Mouse (Mus musculus) embryonic fibroblast, embryonic 13.5 days (primary cell): ENCODE measurements around the gene Igsf21.

Experiments used
- CTCF ChIP-seq: IDR thresholded peaks from 2 replicates; pipeline ENCODE4 v1.5.1; 2011; ENCODE audit warnings: mild to moderate bottlenecking, control low read depth, low read length, moderate library complexity, borderline replicate concordance; ENCODE audit not compliant: insufficient read depth
- POLR2A ChIP-seq: IDR thresholded peaks from 2 replicates; pipeline ENCODE4 v1.6.1; 2011; ENCODE audit warnings: low read depth, mild to moderate bottlenecking, control low read depth, low read length, moderate library complexity

- TF ChIP-seq CTCF = no peak
- no peak for TF ChIP-seq POLR2A
These were observed 2.3 kb downstream of the Igsf21 start for GRCm38 (mm10) chr4:140244161-140244813.
